Mouse (Mus musculus) induced T-regulatory cell, adult 2 months (primary cell): ENCODE data around the gene Ddx47.

Source experiments
- DNase-seq: peaks from one replicate; pipeline ENCODE4 v3.0.0-alpha.2; 2012; ENCODE audit warnings: low read depth

The Ddx47 gene

DNA sequence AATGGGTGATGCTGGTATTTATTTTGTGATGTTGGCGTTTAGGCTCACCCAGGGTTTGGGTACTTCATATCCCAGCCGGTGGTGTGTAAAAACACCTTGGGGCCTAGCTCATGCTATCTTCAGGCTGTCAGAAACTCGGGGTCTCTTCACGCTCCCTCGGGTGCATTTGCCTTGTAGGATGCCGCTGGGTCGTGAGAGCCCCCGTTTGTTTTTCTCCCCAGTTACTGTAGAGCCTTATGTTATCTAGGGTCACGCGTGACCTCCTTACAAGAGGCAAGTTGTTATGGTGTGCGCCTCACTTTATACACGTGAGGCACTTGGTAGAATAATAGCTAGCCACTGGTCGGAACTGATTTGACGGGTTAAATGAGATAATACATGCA lies 313 bp downstream of the Ddx47 start:
- DNase-seq: no peak

DNA sequence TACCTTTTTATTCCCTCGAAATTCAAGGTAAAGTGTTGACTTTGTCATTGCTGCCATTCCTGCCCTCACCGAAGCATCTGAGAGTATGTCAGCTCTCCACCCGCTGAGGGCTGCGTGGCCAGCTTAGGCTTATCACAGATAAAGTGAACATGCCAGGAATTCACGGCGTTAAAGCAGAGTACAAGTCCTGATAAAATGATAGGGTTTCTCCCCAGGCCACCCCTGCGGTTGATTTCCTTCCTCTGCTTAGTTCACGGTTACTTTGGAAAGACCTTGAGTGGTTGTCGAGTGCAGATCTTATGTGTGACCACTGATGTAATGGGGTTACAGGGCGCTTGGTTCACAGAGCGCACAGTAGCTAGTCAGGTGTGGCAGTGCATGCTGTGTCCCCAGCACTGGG lies 5.8 kb downstream of the Ddx47 start:
- no peak for DNase-seq

DNA sequence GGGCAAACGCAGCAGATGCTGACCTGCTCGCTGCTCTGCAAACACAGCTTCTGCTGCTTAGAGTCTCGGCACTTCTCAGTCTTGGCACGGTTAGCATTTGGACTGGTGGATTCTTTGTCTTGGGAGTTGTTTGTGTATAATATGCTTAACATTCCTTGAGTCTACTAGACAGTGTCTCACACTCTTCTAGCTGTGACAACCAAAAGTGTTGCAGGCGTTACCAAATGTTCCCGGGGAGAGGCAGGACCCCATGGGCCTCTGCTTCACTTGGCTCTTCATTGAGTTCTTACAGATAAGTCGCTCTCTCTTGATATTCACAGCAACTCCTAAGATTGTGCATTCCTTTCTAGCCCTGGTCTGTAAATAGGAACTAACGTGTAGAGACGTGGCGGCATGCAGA lies 8.2 kb downstream of the Ddx47 start:
- DNase-seq: no peak

DNA sequence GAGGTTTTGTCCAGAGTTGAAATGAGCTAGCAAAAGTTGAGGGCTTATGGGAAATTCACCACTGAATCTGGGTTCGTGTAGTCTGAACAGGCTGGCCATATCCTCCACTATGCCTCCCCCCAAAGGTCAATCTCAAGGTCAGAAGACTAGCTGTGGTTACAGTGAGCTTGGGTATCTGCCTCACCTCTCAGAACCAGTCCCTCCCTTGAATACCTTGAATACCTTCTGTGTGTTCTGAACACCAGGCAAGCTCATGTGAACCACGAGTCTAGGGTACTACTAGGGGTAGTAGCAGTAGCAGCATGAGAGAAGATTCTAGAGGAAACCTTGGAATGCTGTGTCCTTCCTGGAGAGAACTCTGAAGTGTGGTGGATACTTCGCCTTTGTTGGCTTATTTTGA lies 10.2 kb downstream of the Ddx47 start:
- no peak for DNase-seq

DNA sequence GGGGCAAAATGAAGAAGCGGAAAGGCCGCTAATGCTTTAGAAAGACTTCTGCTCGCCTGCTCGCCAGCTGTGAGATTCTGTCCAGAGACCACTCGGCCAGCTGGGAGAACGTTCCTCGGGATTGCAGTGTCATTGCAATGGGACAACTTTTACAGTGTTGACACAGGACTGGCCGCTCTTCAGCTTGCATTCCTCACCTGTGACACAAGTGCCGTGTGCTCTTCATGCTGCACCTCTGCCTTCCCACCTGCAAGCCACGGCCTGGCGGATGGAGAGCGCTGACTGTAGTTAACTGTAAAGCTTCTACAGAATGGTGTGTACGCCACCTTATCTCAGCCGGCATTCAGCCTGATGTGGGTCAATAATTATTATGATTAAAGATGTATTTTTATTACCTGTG lies 12.0 kb downstream of the Ddx47 start:
- no peak for DNase-seq

DNA sequence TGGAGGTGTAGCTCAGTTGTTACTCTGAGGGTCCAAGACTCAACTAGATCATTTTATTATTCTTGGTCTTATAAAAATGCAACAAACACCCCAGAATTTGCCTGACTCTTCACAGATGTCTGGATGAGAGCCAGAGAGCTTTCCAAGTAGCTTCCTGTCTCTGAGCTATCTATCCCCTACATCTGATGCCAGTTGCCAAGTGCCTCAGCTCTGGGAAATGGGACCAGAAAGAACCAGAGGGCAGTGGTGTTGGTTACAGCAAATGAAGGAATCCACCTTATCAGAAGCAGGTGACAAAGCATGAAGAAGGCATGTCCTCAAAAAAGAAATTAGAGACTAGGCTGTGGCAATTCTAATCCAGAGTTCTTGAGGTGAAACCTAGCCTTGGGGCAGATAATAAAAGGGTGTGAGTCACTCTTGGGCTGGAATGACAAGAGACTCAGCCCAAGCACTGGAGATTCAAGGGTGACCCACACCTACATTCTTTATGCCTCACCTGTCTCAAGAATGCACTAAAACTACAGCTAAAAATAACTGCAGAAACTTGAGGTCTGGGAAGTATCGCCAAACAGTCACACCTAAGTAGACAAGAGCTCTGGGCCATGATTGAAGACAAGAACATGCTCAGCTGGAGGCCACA lies 13.5 kb downstream of the Ddx47 start:
- no peak for DNase-seq

DNA sequence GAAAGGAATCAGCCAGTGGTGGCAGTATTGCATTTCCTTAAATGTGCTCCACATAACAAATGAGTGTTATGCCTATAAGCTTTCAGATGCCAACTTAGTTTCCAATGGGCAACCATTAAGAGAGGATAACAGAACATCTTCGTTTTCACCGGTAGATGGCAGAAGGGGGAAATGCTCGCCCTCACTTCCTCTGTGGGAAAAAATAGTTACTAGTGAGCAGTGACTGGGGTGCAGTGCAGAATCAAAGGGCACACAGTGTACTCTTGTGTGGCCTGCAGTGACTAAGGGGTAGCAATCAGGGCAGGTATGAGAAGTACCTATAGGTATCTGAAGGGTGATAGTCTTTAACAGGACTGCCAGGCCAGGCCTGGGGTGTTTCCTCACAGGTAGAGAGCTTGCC lies 14.8 kb downstream of the Ddx47 start:
- DNase-seq: peak; percentile 58

DNA sequence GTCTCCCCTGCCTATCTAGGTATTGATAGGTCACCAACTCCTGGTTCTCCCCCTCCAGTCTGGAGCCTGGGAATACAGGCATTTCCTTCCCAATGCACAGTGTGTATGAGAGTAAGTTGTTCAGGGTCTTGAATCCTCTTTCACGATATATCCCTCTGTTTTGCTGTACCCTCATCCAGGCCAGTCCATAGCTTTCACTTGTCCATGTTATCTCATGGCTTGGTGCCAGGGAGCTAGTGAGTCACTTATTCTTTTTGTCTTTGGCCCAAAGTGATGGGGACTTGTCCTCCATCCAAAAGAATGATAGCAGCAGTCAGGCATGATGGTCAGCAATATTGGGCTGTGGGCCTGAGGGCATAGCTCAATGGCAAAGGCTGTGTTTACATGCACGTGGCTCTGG lies 15.3 kb downstream of the Ddx47 start:
- DNase-seq: no peak

DNA sequence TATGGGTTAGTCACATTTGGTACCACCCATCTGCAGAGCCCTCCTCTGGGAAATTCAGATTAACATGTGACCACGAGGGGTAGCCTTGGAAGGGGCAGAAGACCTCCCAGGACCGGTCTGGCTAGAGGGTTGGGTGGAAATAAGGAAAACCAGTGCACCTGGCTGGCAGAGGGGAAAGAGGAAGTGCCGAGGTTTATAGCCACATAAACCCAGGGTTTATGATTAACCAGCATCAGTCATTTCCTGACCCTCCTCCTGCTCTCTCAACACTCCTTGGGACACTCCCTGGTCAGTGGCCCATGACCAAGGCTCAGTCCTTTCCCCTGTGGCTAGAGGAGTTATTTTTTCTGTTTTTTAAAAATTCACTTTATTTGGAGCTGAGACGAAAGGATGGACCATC lies 17.8 kb downstream of the Ddx47 start:
- DNase-seq: no peak

DNA sequence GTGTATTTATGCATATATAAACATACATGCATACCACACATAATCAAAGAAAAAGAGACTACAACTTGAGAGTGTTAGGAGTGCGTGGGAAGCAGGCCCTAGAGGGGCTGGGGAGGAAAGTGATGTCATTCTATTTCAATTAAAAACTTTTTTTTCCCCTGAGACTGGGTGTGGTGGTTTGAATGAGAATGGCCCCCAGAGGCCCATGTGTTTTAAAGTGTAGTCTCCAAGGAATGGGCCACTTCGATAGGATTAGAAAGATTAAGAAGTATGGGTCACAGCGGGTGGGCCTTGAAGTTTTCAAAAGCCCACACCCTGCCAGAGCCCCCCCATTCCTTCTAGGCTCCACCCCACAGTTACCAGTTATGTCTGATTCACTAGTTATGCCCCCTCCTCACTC lies 27.3 kb downstream of the Ddx47 start:
- no peak for DNase-seq

DNA sequence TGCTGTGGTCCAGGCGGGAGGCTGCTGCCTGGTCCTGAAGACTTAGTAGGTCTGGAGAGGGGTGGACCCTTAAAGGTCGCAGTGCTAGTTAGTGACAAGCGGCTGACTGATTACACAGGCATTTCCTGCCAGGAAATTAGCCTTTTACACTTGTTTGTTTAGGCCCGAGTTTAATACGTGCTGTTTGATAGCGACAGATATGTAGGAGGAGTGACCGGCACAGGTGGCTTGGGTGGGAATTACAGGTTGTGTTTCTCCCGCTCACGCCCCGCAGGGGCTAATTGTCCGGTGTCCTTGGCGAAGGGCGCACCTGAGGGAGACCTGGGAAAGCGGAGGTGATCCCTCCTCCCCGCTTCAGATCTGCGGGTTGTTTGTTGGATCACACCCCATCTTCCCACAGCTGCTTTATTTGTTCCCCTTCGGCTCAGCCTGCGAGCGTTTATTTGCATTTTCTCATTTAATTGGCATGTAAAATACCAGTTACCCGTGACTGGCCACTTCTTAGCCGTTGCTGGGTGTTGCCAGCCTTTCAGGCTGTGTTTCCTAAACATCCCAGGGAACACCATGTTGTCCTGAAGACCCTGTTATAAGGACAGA lies 29.0 kb downstream of the Ddx47 start:
- DNase-seq: no peak

DNA sequence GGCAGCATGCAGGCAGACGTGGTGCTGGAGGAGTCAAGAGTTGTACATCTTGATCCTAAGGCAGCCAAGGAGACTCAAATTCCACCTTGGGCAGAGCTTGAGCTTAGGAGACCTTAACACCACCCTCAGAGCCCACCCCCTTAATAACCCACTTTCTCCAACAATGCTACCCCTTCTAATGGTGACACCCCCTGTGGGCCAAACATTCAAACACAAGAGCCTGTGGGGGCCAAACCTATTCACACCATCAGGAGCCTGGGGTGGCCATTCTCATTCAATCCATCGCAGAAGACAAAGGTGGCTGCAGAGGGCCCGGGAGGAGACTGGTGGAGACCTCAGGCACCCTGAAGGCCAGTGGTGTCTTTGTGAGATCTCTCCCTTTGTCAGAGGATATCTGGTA lies 30.5 kb downstream of the Ddx47 start:
- no peak for DNase-seq

DNA sequence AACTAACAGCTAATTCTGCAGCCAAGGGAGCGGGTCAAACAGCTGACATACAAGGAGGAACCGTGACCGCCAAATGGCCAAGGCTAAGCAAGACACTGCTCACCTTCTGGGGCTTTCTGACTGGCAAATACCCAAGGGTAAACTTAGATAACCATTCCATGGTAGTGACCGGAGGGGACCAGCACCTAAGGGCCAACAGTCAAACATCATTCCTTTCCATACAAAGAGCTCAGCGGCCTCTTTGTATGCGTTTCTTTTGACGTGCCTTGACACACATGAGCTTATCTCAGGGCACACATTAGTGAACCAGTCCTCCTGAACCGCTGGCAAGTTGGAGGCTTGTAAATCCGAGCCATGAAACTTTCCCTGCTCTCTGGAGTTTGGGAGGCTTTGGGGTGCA lies 35.9 kb downstream of the Ddx47 start:
- no peak for DNase-seq

DNA sequence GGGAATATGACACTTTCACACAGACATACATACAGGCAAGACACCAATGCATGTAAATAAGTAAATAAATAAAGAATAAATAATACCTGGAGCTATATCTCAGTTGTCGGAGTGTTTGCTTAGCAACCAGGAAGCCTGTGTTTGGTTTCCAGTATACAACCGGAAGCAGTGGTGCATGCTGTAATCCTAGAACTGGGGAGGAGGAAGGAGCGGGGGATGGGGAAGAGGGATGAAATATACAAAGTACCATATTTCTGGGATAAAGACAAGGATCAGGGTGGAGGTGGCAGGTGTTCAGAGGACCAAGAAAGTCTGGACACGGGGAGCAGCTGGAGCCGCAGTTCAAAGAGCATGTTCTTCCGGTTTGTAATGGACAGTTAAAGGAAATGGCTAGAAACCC lies 37.1 kb downstream of the Ddx47 start:
- no peak for DNase-seq

DNA sequence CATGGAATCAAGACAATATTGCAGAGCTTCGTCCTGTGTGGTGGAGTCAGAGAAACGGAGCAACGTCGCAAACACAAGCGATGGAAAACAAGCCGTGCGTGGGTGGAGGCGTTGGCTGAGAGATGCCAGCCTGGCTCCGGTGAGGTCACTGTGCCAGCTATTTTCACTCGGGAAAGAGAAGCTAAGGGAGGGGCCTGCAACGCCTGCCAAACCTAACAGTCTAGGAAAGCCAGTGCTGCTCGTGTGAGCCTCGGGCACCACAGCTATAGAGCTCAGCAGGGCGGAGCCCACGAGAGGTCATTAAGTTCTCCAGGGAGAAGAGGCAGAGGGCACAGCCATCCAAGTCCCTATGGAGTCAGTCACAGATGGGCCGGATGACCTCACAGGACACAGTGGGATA lies 37.5 kb downstream of the Ddx47 start:
- DNase-seq: no peak

DNA sequence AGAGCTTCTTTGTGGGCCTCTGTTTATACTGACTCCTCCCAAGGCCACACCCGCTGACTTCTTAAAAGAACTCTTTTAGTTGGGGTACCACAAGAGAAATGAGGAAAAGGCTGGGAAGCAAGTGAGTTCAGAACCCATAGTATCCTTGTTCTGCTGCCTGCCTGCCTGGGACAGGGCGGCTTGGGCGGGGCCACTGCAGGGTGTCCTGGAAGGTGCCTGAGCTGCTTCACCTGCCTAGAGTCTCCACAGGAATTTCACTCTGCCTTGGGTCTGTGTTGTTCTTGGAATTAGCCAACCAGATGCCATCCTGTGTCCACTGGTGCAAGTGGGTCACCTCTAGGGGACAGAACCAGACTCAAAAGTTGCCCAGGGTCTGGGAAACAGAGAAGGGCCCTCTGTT lies 42.4 kb downstream of the Ddx47 start:
- DNase-seq: no peak

DNA sequence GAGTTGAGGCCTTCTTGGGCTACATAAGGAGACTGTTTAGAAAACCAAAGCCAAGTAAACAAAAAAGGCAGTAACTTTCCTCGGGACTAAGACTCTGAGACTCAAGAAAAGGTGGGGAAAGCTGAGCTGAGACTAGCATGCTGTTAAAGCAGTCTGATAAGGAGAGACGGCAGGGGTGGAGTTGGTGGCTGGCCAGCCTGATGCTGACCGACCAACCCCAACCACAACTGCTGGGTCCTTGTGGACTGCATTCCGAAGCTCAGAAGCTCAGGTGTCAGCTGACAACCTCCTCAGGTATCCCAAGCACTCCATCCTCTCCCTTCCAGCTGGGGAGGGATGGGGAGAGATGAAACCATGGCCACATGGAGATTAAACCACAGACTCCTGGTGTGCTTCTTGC lies 44.5 kb downstream of the Ddx47 start:
- DNase-seq: no peak

DNA sequence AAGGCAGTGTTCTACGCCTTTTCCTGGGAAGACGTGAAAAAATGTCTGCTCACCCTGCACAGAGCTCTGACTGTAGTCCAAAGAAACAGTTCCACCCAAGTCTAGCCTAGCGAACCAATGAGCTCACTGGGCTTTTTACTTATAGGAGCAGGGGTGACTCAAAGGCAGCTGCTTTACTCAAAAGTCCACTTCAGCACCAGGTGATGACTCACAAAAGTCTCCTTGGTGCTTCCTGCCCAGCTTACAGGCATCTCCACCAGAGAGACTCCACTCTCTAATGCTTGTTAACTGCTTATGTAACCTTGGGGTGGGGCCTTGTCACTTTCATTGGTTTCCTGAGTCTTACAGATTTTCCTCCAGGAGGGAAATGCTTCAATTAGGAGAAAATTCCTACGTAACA lies 49.3 kb downstream of the Ddx47 start:
- no peak for DNase-seq

DNA sequence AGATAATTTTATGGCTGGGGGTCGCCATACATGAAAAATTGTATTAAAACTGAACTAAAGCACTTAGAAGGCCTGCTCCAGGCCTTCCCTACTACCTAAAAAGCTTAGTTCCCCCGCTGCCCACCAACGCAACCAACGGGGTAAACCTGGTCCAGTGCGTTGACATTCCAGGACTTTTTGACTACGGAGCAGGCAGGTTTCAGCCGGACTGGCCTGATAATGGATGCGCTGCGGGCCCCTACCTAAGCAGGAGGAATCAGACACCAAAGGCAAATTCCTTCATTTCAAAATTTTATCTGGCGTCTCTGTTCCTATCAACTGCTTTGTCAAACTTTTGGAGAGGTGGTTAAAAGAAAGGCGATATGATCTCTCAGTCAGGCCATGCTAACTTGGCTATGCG lies 53.2 kb downstream of the Ddx47 start:
- DNase-seq: no peak

DNA sequence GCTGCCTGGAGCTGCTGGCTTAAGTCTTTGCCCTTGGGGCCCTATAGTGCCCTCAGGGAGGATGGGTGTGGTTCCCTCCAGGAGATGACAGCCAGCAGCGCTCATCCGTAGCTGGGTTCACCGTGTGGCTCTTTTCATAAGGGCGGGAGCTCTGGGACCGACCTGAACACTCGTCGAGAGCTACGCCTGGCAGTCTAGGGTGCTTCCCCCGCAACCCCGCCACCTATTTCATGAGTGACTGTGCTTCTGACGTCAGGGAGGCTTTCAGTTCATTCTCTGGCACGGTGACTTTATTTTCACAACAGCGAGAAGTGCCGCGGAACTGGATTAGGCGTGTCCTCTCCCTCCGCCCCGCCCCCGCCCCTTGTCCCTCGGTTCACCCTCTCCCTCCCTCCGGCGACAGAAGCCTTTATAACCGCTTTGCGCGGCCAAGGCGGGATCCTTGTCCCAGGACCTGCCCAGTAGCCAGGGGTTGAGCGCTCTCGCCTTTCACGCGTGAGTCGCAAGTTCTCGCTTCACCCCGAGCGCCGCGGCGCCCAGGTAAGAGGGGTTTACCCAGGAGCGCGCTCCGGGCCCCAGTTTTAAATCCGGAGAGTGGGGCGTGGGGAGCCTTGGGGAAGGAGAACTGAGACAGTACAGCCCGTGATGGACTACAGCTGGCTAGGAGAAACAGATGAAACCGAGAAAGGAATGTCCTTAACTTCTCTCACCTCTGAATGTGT lies 54.0 kb downstream of the Ddx47 start, which contains the start of gene Gprc5a:
TSS of gene Gprc5a (plus strand) at position 416 of the 722 bp plus-strand sequence.
- DNase-seq: peak; percentile 89

DNA sequence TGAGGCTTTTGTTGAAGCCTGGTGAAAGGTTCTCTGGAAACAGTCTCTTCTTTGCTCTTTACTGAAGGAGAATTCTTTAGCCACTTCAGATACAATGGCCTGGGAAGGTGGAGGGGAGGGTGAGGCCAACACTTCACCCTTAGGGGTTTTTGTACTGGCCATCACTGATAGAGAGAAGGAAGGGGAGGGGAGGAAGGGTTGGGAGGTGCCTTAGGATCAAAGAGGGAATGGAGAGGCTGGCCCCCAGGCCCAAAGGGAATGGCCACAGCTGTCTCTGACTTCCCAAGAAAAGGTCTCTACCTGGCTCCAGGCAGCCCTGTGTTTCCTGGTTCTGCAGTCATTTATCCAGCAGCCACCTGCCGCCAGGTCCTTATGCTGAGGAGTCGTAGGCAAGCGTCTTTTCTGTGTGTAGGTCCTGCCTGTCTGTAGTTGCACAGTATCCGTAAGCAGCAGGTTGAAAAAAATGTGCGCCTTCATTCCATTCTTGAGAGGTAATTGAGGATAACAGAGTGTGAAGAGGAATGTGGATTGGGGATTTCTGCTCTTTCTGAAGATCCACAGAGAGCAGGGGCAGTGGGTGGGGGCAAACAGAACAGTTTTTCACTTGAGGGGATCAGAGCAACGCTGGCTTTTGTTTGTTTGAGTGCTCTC lies 55.5 kb downstream of the Ddx47 start:
- no peak for DNase-seq

DNA sequence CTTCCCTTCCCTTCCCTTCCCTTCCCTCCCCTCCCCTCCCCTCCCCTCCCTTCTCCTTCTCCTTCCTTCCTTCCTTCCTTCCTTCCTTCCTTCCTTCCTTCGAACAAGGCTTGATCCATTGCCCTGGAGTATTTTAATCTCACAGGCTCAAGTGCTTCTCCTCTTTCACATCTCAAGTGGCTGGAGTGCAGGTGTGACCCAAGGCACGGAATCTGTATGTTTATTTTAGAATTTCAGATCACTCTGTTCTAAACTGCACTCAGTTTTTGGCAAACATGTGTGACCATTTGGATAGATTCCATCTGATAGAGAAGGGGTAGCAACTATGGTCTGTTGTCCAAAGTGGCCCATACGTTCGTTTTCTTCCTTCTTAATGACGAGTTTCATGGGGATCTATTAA lies 56.8 kb downstream of the Ddx47 start:
- no peak for DNase-seq

DNA sequence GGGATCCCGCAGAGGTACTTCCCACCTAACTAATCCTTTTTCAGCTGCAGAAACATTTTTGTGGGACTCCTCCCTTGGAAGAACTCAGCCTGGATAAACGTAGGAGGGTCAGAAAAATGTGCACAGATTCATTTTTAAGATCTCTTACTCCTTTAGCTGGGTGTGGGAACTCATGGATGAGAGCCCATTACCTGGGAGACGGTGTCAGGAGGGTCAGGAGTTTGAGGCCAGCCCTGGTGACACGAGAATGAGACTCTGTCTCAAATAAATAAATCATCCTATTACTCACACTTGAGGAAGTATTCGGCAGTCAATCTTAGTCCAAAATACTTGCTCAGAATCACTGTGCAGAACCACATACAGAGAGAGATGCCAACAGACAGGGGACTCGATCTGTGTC lies 58.4 kb downstream of the Ddx47 start:
- DNase-seq: no peak
